Mouse (Mus musculus) urinary bladder, postnatal 14 days (tissue): ENCODE results near the gene Clec4b1.
"Not testable (repeated sequence)": the region's sequence is repeated elsewhere in the genome, so short reads cannot be mapped to it uniquely, and the experiment has no call there.

ENCODE experiments used
- DNase-seq: peaks from one replicate; pipeline ENCODE4 v3.0.0; 2021; ENCODE audit warnings: low spot score

Clec4b1 gene

GRCm38 (mm10) chr6:123049742-123050372, at the start of gene Clec4b1:
Gene Clec4b1 (plus strand): TSS chr6:123049962.
- no peak for DNase-seq

- DNase-seq, result not testable (repeated sequence)
Observed at GRCm38 (mm10) chr6:123004696-123005095, 45.1 kb upstream of the Clec4b1 start.

GRCm38 (mm10) chr6:123005591-123005990, 44.2 kb upstream of the Clec4b1 start:
- DNase-seq, result no peak

- DNase-seq, result no peak
Observed at GRCm38 (mm10) chr6:123095125-123095843, 45.5 kb downstream of the Clec4b1 start.

DNA sequence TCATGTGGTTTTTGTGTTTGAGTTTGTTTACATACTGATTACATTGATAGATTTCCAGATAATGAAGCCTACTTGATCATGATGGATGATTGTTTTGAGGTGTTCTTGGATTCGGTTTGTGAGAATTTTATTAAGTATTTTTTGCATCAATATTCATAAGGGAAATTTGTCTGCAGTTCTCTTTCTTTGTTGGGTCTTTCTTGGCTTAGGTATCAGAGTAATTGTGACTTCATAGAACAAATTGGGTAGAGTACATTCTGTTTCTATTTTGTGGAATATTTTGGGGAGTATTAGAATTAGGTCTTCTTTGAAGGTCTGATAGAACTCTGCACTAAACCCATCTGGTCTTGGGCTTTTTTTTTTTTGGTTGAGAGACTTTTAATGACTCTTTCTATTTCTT, 56.4 kb downstream of the Clec4b1 start, which contains the start of gene Clec4a2:
TSS of gene Clec4a2 (plus strand) at position 301 of the 400 bp plus-strand sequence.
- not testable (repeated sequence) for DNase-seq
